Mouse (Mus musculus): Measurements from ENCODE around the gene Sh3rf1. TPM values are rescaled to one million over a fixed set of nuclear protein-coding genes. Genes with fewer than 3 reads are reported as not detected.
A peak's percentile ranks its signal among the peaks of the same experiment; 100 is the strongest.
"Not testable (repeated sequence)": the region's sequence is repeated elsewhere in the genome, so short reads cannot be mapped to it uniquely, and the experiment has no call there.

Gene Sh3rf1
- total RNA-seq, 2 experiments from 2014 or later: 10.1 to 11.3 TPM

DNA sequence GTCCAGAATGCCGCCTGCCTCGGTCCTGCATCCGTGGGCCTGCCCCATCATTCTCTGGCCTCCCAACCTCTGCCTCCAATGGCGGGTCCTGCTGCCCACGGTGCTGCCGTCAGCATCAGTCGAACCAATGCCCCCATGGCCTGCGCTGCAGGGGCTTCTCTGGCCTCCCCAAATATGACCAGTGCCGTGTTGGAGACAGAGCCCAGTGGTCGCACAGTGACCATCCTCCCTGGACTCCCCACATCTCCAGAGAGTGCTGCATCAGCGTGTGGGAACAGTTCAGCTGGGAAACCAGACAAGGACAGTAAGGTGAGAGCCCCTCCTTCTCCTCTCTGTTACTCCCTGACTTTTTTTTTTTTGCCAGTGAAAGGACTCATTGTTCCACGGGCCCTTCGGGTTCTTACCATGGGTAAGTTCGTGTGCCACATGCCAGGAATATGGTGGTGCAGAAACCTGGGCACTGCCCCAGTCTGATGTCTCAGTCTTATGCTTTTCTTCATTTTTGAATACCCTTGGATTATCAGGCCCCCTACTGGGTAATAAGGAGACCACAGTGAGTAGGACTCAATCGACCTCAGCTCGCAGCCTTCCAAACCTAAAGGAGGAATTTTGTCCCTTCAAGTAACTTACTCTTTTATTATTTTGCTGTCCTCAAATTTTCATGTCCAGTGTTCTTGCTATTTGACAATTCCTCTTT lies 150.5 kb downstream of the Sh3rf1 start:
- no peak for DNase-seq

- no peak for DNase-seq
Observed at GRCm38 (mm10) chr8:61375205-61375604, 151.5 kb downstream of the Sh3rf1 start.

DNA sequence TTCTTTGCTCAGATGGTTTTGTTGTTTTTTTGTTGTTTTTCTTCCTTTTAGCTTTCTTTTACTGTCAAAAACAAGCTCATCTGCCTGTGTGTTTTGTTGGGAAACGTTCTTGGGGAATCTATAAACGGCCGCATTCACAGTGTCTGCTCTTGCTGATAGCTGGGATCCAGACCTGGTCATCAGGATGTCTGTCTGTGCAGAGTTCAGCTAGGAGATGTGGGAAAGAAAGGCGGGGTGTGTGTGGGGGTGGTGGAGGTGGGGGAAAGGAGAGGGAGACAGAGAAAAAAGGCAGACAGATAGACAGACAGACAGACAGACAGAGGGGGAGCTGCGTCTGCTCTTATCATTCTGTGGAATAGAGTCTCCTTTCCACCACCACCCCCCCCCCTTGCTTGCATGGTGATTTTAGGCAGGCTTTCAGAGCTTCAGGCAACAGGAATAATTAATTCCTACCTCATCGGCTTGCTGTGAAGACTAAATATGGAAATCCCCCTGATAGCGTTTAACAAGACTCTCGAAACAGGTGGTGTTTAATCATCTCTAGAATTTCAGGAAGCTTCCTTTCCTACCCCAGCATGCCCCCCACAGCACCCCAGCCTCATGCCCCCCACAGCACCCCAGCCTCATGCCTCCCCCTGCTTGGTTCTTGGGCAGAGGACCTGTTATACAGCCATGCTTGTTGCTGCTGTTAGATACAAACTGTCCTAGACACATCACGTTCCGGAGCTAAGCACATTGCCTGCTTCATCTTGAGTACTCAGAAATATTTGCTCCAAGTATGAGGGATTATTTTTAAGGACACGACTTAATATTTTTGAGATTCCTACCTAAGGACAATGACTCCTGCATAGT lies 155.4 kb downstream of the Sh3rf1 start:
- no peak for DNase-seq

DNA sequence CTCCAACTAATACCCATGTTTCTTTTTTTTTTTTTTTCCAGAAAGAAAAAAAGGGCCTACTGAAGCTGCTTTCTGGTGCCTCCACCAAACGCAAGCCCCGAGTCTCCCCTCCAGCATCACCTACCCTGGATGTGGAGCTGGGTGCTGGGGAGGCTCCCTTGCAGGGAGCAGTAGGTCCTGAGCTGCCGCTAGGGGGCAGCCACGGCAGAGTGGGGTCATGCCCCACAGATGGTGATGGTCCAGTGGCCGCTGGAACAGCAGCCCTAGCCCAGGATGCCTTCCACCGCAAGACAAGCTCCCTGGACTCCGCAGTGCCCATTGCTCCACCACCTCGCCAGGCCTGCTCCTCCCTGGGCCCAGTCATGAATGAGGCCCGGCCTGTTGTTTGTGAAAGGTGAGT lies 160.9 kb downstream of the Sh3rf1 start:
- no peak for DNase-seq

GRCm38 (mm10) chr8:61385502-61386191 lies 162.0 kb downstream of the Sh3rf1 start:
- DNase-seq: no peak

GRCm38 (mm10) chr8:61386645-61387044 lies 163.0 kb downstream of the Sh3rf1 start:
- DNase-seq: peak; percentile 47

- DNase-seq: no peak
Observed at GRCm38 (mm10) chr8:61387501-61387963, 163.9 kb downstream of the Sh3rf1 start.

DNA sequence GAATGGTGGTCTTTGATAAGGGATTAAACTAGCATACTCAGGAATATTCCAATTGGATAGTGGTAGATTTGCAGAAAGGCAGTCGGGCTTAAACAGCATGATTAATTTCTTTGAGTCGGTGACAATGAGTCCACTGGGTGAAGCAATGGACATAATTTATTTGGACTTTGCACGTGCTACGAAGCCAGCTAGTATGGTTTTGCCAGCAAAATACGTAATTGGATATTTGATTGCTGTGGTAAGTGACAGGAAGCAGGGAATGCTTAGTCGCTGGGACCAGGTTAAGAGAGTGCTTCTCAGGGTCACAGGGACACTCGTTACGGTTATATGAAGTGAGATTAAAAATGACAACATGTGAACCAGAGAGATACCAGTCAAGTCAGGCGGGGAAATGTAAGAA lies 164.7 kb downstream of the Sh3rf1 start:
- DNase-seq: no peak

DNA sequence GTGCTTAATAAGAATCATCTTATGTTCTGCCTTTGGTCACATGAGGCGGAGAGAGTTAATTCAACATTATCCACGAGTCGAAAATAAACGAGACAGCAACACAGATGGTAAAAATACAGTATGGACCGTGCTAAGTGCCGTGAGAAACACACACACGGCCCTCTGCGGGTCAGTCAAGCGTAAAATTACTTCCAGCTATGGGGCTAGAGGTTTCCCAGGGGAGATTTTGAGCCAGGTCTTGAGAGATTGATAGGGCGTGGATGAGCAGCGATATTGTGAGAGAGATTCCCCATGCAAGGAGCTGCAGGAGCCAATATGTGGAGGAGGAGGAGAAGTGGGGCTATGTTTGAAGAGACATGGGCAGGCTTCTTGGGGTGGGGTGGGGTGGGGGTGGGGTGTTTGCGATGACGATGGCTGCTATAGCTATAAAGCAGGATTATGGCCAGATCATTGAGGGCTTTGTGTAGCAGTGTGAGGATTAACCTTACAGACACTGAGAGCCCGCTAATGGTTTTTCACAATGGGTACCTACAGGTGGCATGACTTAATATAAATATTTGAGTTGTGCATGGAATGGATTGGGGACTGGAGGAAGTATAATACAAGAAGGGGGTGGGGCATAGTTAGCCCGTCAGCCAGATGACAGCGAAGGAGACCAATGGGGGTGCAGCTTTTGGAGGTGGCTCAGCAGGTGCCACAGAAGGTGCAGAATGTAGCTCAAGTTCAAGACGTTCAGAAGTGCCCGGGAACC lies 166.8 kb downstream of the Sh3rf1 start:
- DNase-seq: no peak

DNA sequence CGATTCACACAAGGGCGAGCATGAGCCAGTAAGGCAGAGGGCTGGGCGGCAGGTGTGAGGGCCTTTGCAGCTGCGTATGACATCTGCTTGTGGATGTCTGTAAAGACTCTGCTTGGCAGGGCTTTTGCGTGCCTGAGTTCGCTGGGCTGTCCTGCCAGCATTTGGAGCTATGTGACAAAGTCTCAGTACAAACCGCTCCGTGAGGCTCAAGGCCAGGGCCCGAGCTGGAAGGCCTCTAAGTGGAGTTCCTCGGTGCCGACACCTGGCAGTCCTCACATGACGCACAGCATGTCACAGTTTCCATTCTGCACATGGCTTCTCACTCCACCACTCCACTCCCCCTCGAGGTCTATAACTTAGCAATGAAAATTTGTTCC lies 167.4 kb downstream of the Sh3rf1 start:
- peak; percentile 52 for DNase-seq

GRCm38 (mm10) chr8:61397139-61397538 lies 173.5 kb downstream of the Sh3rf1 start:
- DNase-seq: no peak

GRCm38 (mm10) chr8:61397755-61398154 lies 174.1 kb downstream of the Sh3rf1 start:
- DNase-seq: peak; percentile 31

GRCm38 (mm10) chr8:61402861-61403260 lies 179.2 kb downstream of the Sh3rf1 start:
- no peak for DNase-seq

DNA sequence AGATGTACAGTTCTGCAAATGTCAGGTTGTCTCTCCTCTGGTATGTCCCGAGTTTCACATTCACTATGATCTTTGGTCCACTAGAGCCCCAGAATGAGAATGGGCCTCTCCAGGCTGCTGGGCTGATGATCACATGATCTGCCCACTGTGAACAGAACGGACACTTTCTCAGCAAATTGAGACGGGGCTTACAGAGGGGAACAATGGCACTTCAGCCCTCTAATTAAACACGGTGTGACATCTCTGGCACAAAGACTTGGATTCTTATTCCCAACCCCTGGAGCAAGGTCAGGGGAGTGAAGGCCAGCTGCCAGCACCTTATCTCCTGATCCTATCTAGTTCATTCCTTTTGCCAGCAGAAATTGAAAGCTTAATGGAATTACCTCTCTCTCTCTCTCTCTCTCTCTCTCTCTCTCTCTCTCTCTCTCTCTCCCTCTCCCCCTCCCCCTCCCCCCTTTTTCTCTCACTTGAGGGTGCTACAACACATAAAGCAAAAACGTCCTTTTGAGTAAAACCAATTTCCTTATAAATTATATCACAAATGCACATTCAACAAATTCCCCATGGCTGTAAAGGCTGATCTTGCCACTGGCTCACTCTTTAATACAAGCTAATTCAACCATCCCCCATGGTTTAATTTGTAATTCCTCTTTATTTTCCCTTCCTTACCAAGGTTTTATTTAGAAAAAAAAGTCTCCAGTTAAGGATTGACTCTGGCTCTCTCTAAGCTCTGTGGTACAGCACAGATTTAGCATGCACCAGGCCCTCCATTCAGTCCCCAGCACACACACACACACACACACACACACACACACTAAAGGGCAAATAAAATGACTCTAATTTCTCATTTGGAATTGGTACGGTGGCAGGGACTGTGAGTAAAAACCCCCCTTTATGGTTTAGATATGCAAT lies 179.8 kb downstream of the Sh3rf1 start:
- DNase-seq: no peak

DNA sequence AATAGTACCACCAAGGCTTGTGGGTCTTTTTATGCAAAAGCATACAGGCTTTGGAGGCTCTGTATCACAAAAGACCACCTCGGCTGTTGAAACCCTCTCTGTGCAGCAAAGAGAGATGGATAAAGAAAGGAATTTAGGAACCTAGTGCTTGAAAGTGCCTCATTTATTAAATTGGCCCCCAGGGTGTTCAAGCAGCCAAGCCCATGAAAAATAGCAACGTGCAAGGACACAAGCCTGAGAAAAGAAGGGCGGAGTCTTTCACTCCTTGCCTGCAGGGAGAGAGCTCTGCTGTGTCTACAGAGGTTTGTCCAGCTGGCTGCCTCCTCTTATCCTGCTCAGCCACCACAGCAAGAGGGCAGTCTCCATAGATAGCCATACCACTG lies 180.5 kb downstream of the Sh3rf1 start:
- DNase-seq: no peak

DNA sequence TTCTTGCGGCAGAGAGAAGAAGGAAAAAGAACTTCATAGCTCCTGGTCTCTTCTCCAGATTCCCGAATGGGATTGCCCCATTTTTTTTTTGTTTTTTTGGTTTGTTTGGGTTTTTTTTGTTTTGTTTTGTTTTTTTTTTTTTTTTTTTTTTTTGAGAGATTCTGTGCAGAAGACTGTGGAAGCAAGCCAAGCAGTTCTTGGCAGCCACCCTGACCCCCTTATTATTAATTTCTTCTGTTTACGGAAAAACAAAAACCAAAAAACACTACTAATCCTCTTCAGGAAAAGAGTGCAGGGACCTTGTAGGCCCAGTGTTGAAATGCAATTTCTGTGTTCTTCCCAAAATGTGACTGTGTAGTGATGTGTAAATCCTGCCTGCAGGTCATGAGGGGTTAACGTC lies 185.4 kb downstream of the Sh3rf1 start:
- DNase-seq: no peak

GRCm38 (mm10) chr8:61409712-61410111 lies 186.0 kb downstream of the Sh3rf1 start:
- DNase-seq: not testable (repeated sequence)

GRCm38 (mm10) chr8:61419521-61419920 lies 195.8 kb downstream of the Sh3rf1 start:
- DNase-seq: no peak

GRCm38 (mm10) chr8:61420166-61420565 lies 196.5 kb downstream of the Sh3rf1 start:
- DNase-seq: peak; percentile 17

DNA sequence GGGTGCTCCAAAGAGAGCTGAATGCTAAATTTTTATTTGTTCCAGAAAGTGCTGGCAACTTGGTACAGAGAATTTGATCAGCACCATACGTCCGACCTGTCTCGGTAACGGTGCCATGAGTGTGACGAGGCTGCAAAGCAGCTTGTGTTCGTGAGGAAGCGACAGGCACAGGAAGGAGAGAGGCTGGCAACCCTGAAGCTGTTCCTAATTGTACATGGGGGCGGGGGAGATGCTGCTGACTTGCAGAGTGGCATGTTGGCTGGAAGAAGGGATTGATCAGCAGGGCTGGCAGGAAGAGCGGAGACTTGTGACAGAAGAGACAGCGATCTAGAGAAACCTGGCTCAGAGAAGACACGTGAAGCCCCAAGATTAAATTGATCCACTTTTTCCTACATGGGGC lies 197.9 kb downstream of the Sh3rf1 start:
- no peak for DNase-seq

GRCm38 (mm10) chr8:61425125-61425524 lies 201.5 kb downstream of the Sh3rf1 start:
- DNase-seq: no peak
